Mouse (Mus musculus) central nervous system, embryonic 11.5 days (tissue): ENCODE results near the gene Ybx2. TPM values are rescaled to one million over a fixed set of nuclear protein-coding genes. Genes with fewer than 3 reads are reported as not detected.

Experiments used
- polyA plus RNA-seq: library from polyadenylated mRNA; depleted of rRNA; stranded (reverse); fragments of >200 nt; gene quantifications from 2 replicates; pipeline ENCODE4 v1.2.3, GENCODE M21; 2012; rRNA removed

Gene Ybx2
- 23.1 and 36.5 TPM in 2 replicates for polyA plus RNA-seq

DNA sequence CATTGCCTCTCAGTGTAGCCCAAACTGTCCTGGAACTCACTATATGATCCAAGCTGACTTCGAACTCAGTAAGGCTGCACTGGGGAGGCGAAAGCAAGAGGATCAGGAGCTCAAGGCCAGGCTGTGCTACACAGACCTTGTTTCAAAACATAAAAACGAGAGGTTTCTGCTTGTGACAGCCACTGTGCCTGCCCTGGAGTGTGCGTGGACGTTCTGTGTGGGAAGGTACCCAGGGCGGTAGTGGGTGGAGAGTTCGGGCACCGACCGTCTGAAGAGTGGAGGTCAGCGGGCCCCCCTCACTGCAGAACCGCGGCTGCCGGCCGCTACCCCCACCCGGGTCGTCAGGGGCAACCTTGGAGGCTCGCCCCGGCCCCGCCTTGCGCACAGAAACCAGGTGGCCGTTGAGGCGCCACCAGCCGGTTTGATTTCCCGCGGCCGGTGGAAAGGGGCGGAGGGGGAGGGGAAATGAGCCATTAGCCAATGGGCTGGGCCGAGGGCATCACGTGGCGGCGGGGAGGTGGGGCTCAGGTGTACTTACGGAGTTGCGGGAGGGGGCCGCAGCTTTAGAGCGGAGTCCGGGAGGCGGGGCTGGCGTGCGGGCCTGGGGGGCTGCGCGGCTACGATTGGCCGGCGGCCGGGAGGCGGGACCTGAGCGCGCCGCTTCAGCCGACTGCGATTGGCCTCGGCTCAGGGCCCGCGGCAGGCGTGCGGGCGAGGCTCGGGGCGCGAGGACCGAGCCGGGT is at the start of gene Ybx2:
Ybx2 (plus strand) TSS at position 660 of the 743 bp plus-strand sequence.

DNA sequence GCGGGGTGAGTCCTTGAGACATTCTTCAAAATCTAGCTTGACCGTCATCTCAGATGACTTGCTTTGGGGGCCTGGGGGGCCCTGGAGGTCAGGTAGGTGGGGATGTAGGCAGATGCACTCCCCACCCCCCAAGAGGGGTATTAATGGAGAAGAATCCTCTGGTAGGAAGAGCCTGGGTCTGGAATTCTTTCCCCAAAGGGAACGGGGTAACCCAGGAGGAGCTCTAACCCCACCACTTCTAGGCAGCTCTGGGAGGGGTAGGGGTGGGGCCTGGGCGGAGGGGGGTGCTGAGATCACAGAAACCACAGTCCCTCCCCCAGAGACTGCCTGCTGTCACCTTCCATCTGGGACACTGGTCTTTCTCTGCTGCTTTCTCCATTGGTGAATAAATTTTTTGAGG is 40.3 kb upstream of the Ybx2 start, which contains the start of gene Acap1:
Acap1 (minus strand) TSS at position 249 of the 400 bp plus-strand sequence.

GRCm38 (mm10) chr11:69900471-69901405 is 34.9 kb upstream of the Ybx2 start, which contains the start of the genes 2810408A11Rik and Neurl4:
TSS of gene 2810408A11Rik (minus strand) at chr11:69900987.
TSS of gene Neurl4 (plus strand) at chr11:69901072.

GRCm38 (mm10) chr11:69913554-69914371 is 21.8 kb upstream of the Ybx2 start, which contains the start of gene Gps2:
TSS of gene Gps2 (plus strand) at chr11:69913888.

GRCm38 (mm10) chr11:69921114-69922011 is 14.2 kb upstream of the Ybx2 start, which contains the start of gene Eif5a:
TSS of gene Eif5a (minus strand) at chr11:69921958.

DNA sequence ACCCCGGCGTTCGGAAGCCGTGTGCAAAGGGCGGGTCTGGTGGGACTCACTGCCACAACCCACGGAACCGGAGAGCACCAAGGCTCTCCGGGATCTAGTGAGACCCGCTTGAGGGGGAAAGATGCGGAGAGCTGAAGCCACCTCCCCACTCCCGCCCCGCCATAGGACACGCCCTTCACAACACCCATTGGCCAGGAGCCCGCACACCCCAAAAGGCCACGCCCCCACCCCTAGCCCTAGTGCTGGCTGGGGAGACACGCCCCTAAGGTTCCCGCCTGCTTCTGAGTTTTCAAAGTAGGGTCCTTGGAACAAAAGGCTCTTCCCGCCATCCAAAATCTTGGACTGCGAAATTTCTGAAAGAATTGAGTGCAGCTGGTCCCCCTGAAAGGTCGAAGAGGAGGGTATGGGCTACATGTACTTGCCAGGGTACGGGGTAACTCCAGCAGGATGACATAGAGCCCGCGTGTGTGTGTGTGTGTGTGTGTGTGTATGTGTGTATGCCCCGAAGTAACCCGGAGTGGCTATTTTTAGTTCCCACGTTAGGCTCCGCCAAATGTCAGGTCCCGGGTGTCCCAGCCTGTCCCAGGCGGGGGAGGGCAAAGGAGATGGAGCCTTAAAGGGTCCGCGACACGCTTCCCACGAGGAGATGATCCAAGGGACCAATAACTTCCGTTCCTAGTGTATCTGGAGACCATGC is 12.6 kb downstream of the Ybx2 start, which contains the start of gene Slc2a4:
Slc2a4 (minus strand) TSS at position 123 of the 697 bp plus-strand sequence.

DNA sequence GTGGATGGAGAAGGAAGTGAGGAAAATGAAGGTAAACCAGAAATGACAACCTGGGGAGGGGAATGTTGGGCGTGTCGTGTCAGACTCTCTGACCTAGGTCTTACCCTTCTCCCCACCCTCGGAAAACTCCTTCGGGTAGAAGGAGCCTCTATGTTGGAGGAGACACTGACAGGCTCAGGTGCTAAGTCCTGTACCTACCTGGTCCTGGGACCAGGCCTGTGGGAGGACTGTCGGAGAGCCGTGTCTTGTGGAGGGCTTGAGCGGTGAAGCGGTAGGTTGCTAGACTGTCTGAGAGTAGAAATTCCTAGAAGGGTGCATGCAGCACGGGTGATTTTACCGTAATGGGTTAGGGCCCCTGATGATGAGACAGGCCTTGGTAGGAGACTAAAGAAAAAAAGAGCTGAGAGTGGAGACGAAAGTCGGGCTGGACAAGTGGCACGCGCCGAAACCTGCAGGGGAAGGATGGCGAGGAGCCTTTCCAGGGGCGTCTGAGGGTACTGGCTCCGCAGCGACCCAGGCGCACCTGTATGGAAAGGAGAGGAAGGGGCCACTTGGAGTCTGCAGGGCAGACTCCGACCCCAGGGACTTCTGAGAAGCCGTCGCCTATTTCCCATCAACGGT is 29.2 kb downstream of the Ybx2 start, which contains the start of gene Cldn7:
Cldn7 (plus strand) TSS at position 130 of the 621 bp plus-strand sequence.

DNA sequence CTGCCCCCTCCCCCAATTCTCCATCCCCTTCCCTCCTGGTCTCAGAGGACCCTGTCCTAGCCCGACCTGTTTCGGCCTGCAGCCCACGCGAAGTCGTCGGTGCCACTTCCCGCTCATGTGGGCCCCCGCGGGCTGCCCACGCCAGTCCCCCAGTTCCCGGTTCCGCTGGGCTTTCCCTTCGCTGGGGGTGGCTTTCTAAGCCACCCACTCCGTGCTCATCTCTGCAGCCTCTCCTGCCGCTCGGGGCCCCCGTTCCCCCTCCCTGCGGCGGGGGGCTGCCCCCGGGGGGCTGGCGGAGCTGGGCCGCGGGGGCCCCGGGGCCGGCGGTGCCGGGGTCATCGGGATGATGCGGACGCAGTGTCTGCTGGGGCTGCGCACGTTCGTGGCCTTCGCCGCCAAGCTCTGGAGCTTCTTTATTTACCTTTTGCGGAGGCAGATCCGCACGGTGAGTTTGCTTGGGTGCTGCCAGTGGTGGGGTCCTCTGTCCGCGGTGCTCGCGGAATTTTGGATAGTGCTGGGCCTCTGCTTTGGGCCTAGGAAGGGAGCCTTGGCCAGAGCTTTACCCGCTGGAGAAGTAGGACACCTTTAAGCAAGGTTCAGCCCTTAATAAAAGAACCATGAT is 45.7 kb downstream of the Ybx2 start, which contains the start of gene Ctdnep1:
Ctdnep1 (plus strand) TSS at position 16 of the 622 bp plus-strand sequence.

DNA sequence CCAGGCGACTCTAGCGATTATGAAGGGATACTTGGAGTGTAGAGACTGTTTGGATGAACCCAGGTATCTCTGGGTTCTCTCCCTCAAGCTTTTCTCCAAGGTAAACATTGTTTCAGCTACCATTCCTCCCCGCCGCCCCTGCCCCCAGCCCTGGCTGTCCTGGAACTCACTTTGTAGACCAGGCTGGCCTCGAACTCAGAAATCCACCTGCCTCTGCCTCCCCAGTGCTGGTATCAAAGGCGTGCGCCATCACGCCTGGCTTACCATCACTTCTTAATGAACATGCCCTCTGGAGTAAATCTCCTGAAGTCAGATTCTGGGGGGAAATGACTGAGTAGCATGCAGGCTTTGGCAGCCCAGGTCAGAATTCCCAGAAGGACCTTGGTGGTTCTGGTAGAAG is 46.6 kb downstream of the Ybx2 start, which contains the start of gene Elp5:
Elp5 (minus strand) TSS at position 293 of the 400 bp plus-strand sequence.

Other genes with a start within 250 kb of the Ybx2 start
- 4.4 and 4.9 TPM in 2 replicates for gene Tnfsf12, start 239.9 kb upstream of the Ybx2 start, polyA plus RNA-seq
- gene Tnfsfm13, start 239.7 kb upstream of the Ybx2 start, polyA plus RNA-seq = 1.7 and 2.3 TPM in 2 replicates
- gene Polr2a, start 177.2 kb upstream of the Ybx2 start, polyA plus RNA-seq = 48.6 and 79.6 TPM in 2 replicates
- gene Slc35g3, start 173.8 kb upstream of the Ybx2 start, polyA plus RNA-seq = 0.16 and 0.30 TPM in 2 replicates
- gene Zbtb4, start 169.9 kb upstream of the Ybx2 start, polyA plus RNA-seq = 4.7 and 5.0 TPM in 2 replicates
- 1.7 and 15.7 TPM in 2 replicates for gene Chrnb1, start 139.9 kb upstream of the Ybx2 start, polyA plus RNA-seq
- 4.7 and 7.5 TPM in 2 replicates for gene Fgf11, start 133.9 kb upstream of the Ybx2 start, polyA plus RNA-seq
- 0.19 and 0.27 TPM in 2 replicates for gene Tmem102, start 130.2 kb upstream of the Ybx2 start, polyA plus RNA-seq
- not detected in 2 replicates for gene Gm39566, start 120.5 kb upstream of the Ybx2 start, polyA plus RNA-seq
- gene Spem2, start 117.3 kb upstream of the Ybx2 start, polyA plus RNA-seq = not detected in 2 replicates
- gene Spem1, start 113.6 kb upstream of the Ybx2 start, polyA plus RNA-seq = 0.80 and 0.86 TPM in 2 replicates
- gene Nlgn2, start 98.0 kb upstream of the Ybx2 start, polyA plus RNA-seq = 70.3 and 84.9 TPM in 2 replicates
- 137 and 187 TPM in 2 replicates for gene Tmem256, start 97.3 kb upstream of the Ybx2 start, polyA plus RNA-seq
- 60.2 and 99.9 TPM in 2 replicates for gene Plscr3, start 89.4 kb upstream of the Ybx2 start, polyA plus RNA-seq
- 0.25 and 0.65 TPM in 2 replicates for gene Tnk1, start 77.1 kb upstream of the Ybx2 start, polyA plus RNA-seq
- not detected in 2 replicates for gene Tmem95, start 57.8 kb upstream of the Ybx2 start, polyA plus RNA-seq
- 2.3 and 2.9 TPM in 2 replicates for gene Kctd11, start 54.4 kb upstream of the Ybx2 start, polyA plus RNA-seq
- gene Acap1, start 40.3 kb upstream of the Ybx2 start, polyA plus RNA-seq = 2.0 and 2.4 TPM in 2 replicates
- 10.4 and 14.1 TPM in 2 replicates for gene 2810408A11Rik, start 34.8 kb upstream of the Ybx2 start, polyA plus RNA-seq
- gene Neurl4, start 34.7 kb upstream of the Ybx2 start, polyA plus RNA-seq = 86.7 and 121 TPM in 2 replicates
- gene Gps2, start 21.9 kb upstream of the Ybx2 start, polyA plus RNA-seq = 71.0 and 88.1 TPM in 2 replicates
- 1,164 and 1,181 TPM in 2 replicates for gene Eif5a, start 13.8 kb upstream of the Ybx2 start, polyA plus RNA-seq
- gene Slc2a4, start 12.4 kb downstream of the Ybx2 start, polyA plus RNA-seq = 10.3 and 24.4 TPM in 2 replicates
- 2.3 and 5.7 TPM in 2 replicates for gene Cldn7, start 29.0 kb downstream of the Ybx2 start, polyA plus RNA-seq
- 88.4 and 139 TPM in 2 replicates for gene Ctdnep1, start 45.4 kb downstream of the Ybx2 start, polyA plus RNA-seq
- 112 and 147 TPM in 2 replicates for gene Elp5, start 46.7 kb downstream of the Ybx2 start, polyA plus RNA-seq
- 303 and 380 TPM in 2 replicates for gene Gabarap, start 55.3 kb downstream of the Ybx2 start, polyA plus RNA-seq
- gene Phf23, start 60.0 kb downstream of the Ybx2 start, polyA plus RNA-seq = 66.5 and 98.1 TPM in 2 replicates
- 32.7 and 40.0 TPM in 2 replicates for gene Dvl2, start 64.8 kb downstream of the Ybx2 start, polyA plus RNA-seq
- gene Acadvl, start 79.6 kb downstream of the Ybx2 start, polyA plus RNA-seq = 32.6 and 38.6 TPM in 2 replicates
- gene Dlg4, start 81.1 kb downstream of the Ybx2 start, polyA plus RNA-seq = 71.2 and 101 TPM in 2 replicates
- 1.4 TPM in 2 replicates for gene Asgr1, start 118.3 kb downstream of the Ybx2 start, polyA plus RNA-seq
- gene Asgr2, start 156.8 kb downstream of the Ybx2 start, polyA plus RNA-seq = 0.49 and 0.56 TPM in 2 replicates
- 0.19 and 0.31 TPM in 2 replicates for gene Mgl2, start 194.5 kb downstream of the Ybx2 start, polyA plus RNA-seq
- 0.40 and 2.1 TPM in 2 replicates for gene Clec10a, start 220.4 kb downstream of the Ybx2 start, polyA plus RNA-seq